Mouse (Mus musculus) G1E (cell line): ENCODE results near the gene Gm10401. TPM values are rescaled to one million over a fixed set of nuclear protein-coding genes. Genes with fewer than 3 reads are reported as not detected.

Experiments
- ATAC-seq: 2 replicates; pipeline ENCODE4 v1.8.0; 2016; ENCODE audit warnings: mild to moderate bottlenecking; ENCODE audit not compliant: insufficient number of reproducible peaks, poor library complexity, low FRiP score, severe bottlenecking; ENCODE audit errors: extremely low read depth
- DNase-seq: peaks from one replicate; pipeline ENCODE4 v3.0.0; 2012; ENCODE audit warnings: low spot score
- H3K27me3 ChIP-seq: 2 replicates; pipeline ENCODE4 v1.6.1; 2012; ENCODE audit warnings: mild to moderate bottlenecking, low read length, inconsistent platforms; ENCODE audit not compliant: insufficient read depth
- H3K36me3 ChIP-seq: replicated peaks from 2 replicates; pipeline ENCODE3; 2012; ENCODE audit warnings: mild to moderate bottlenecking, inconsistent platforms
- H3K4me1 ChIP-seq: 2 replicates; pipeline ENCODE4 v1.6.1; 2012; ENCODE audit warnings: low read depth, low read length, inconsistent platforms, mixed read lengths; ENCODE audit not compliant: insufficient read depth
- H3K4me3 ChIP-seq: 2 replicates; pipeline ENCODE4 v1.5.1; 2012; ENCODE audit warnings: low read depth, mild to moderate bottlenecking, inconsistent platforms, low read length, moderate library complexity, mixed read lengths
- H3K9me3 ChIP-seq: replicated peaks from 2 replicates; pipeline ENCODE4 v1.6.1; 2012; ENCODE audit warnings: inconsistent platforms
- CTCF ChIP-seq: IDR thresholded peaks from 2 replicates; pipeline ENCODE4 v1.5.1; 2012; ENCODE audit warnings: low read depth, low read length, inconsistent platforms, mixed read lengths
- GATA1 ChIP-seq: IDR thresholded peaks from 2 replicates; pipeline ENCODE4 v1.6.1; 2012; ENCODE audit warnings: borderline replicate concordance, low read length, inconsistent platforms, mixed read lengths
- GATA2 ChIP-seq: IDR thresholded peaks from 2 replicates; pipeline ENCODE4 v1.6.1; 2012; ENCODE audit warnings: low read depth, low read length, inconsistent platforms, borderline replicate concordance
- POLR2AphosphoS5 ChIP-seq: IDR thresholded peaks from 2 replicates; pipeline ENCODE4 v1.6.1; 2012; ENCODE audit warnings: low read depth, low read length, inconsistent platforms; ENCODE audit not compliant: insufficient replicate concordance
- TAL1 ChIP-seq: conservative IDR thresholded peaks from 2 replicates; pipeline ENCODE4 v1.6.1; 2012; ENCODE audit warnings: low read depth, low read length, inconsistent platforms, mixed read lengths
- polyA plus RNA-seq: library from polyadenylated mRNA; stranded (reverse); fragments of >175 nt; gene quantifications from 2 replicates; pipeline ENCODE4 v1.2.3, GENCODE M21; 2012
- total RNA-seq, 2 experiments: library from RNA; stranded (forward) in 1 of 2; stranded (reverse) in 1 of 2; fragments of 200-1000 nt in 1 of 2; fragments of >200 nt in 1 of 2; fragmentation: Nextera tagmentation in 1 of 2; gene quantifications; 2 replicates each; pipeline ENCODE4 v1.2.3; 2014 to 2017

Gene Gm10401
- total and polyA plus RNA-seq, 3 experiments, result 0.49 TPM; not detected in 2

GRCm38 (mm10) chr5:115058584-115059297 is 39.4 kb downstream of the Gm10401 start:
- no peaks in the 10 kb centered on the region for H3K27me3 ChIP-seq
- ATAC-seq (peak; percentile 74), DNase-seq (peak; percentile 51)
- H3K4me3 ChIP-seq, result peak overlapping the region; percentile 54; the same call in 1 of the 2 replicates
- peaks cover 40% of the 10 kb centered on the region for H3K36me3 ChIP-seq
- peaks cover 9% of the 10 kb centered on the region for H3K9me3 ChIP-seq
- peaks cover 93% of the 10 kb centered on the region for H3K4me1 ChIP-seq
- no peak for TF ChIP-seq GATA1
- peak; percentile 37; the same call in 1 of the 2 replicates for TF ChIP-seq TAL1

DNA sequence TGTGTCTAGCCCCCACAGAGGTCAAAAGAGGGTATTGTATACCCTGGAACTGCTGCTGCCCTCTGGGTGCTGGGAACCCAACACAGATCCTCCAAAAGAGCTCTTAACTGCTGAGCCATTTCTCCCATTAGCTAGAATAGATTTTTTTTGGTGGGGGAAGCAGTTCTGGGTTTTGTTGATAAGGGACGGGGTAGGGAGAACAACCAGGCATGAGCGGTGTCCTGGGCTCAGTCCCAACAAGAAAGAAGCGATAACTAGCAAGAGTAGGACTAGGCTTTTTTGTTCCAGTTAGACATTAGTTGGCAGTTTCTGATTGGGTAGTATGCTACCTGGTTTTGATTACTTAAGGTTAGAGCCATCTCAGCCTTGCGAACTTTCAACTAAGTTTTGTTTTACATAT is 40.9 kb downstream of the Gm10401 start:
- no peak for TF ChIP-seq CTCF
- peak; percentile 38 for TF ChIP-seq TAL1
- peaks cover 31% of the 10 kb centered on the region for H3K36me3 ChIP-seq

GRCm38 (mm10) chr5:115055418-115055817 is 42.7 kb downstream of the Gm10401 start:
- peak overlapping the region; percentile 43; the same call in 1 of the 2 replicates for H3K4me3 ChIP-seq
- H3K27me3 ChIP-seq, result no peaks in the 10 kb centered on the region
- ATAC-seq, result peak; percentile 22; the same call in 1 of the 2 replicates
- H3K4me1 ChIP-seq, result peaks cover 97% of the 10 kb centered on the region
- peaks cover 9% of the 10 kb centered on the region for H3K9me3 ChIP-seq
- TF ChIP-seq TAL1 (peak; percentile 70), POLR2AphosphoS5 (no peak)
- peaks cover 25% of the 10 kb centered on the region for H3K36me3 ChIP-seq
- DNase-seq, result no peak

More for the DNA sequence above, 40.9 kb downstream of the Gm10401 start:
- peaks cover 9% of the 10 kb centered on the region for H3K9me3 ChIP-seq
- no peaks in the 10 kb centered on the region for H3K27me3 ChIP-seq
- no peak overlapping the region for H3K4me3 ChIP-seq
- ATAC-seq, result no peak
- H3K4me1 ChIP-seq, result peaks cover 97% of the 10 kb centered on the region
- no peak for DNase-seq

DNA sequence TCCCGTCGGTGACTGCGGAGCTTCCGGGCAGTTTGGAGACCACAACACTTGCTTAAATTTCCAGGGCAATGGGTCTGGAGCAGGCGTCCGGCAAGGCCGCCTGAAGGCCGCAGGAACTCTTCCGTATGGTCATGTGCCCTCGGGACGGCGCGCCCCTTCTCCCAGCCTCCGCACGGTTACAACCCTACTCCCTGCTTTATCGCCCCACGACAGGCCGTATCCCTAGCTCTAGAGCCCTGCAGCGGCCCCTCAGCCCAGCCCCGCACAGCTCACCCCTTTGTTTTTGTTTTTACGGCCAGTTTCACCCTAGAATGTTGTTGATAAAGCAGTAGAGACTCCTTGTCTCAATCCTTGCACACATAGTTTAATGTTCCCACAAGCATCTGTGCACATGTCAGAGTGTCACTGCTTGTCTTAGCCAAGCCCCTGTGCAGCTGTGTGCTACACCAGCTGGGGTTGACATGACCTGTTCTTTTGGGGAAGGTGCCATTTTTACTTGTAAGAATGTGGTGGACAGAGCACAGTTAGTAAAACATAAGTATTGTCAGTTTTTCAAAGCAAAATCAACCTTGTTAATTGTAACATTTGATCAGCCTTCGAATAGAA is 44.2 kb downstream of the Gm10401 start:
- no peak for DNase-seq
- Histone ChIP-seq H3K4me1 (peaks cover 95% of the 10 kb centered on the region), H3K4me3 (peak overlapping the region; percentile 66; the same call in 1 of the 2 replicates), H3K9me3 (peaks cover 9% of the 10 kb centered on the region), H3K36me3 (peaks cover 32% of the 10 kb centered on the region), H3K27me3 (no peaks in the 10 kb centered on the region)
- TF ChIP-seq POLR2AphosphoS5 (no peak), CTCF (no peak), GATA1 (no peak), GATA2 (no peak), TAL1 (no peak; the same call in 1 of the 2 replicates)
- ATAC-seq, result peak; percentile 35; the same call in 1 of the 2 replicates

GRCm38 (mm10) chr5:115052546-115052945 is 45.5 kb downstream of the Gm10401 start:
- Histone ChIP-seq H3K36me3 (peaks cover 40% of the 10 kb centered on the region), H3K4me3 (peak overlapping the region; percentile 33; the same call in 1 of the 2 replicates), H3K9me3 (peaks cover 7% of the 10 kb centered on the region), H3K27me3 (no peaks in the 10 kb centered on the region), H3K4me1 (peaks cover 96% of the 10 kb centered on the region)
- TF ChIP-seq TAL1, result no peak
- no peak for TF ChIP-seq CTCF
- TF ChIP-seq POLR2AphosphoS5, result no peak
- TF ChIP-seq GATA2, result no peak
- TF ChIP-seq GATA1, result no peak
- ATAC-seq, result no peak
- no peak for DNase-seq

DNA sequence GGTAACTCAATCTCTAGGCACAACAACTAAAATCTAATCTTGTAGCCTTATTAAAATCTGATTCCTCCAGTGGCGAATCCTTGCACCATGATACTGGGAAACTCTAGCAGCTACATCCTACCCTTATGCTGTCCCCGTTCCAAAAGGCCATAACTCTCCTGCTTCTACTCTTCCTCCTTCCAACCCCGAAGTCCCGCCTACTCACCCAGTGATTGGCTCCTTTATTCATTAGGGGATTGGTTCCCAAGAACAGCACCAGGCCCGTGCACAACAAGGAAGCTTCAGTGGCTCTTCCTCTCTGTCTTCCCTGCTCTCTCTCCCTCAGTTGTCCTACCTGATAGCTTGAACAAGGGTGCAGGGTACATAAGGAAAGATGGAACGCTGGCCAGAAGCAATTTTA is 47.3 kb downstream of the Gm10401 start:
- Histone ChIP-seq H3K4me1 (peaks cover 83% of the 10 kb centered on the region), H3K4me3 (no peak overlapping the region), H3K9me3 (no peaks in the 10 kb centered on the region), H3K36me3 (peaks cover 31% of the 10 kb centered on the region), H3K27me3 (no peaks in the 10 kb centered on the region)
- no peak for TF ChIP-seq POLR2AphosphoS5
- no peak for TF ChIP-seq CTCF
- no peak for TF ChIP-seq TAL1
- TF ChIP-seq GATA2, result no peak
- DNase-seq (no peak), ATAC-seq (no peak)

DNA sequence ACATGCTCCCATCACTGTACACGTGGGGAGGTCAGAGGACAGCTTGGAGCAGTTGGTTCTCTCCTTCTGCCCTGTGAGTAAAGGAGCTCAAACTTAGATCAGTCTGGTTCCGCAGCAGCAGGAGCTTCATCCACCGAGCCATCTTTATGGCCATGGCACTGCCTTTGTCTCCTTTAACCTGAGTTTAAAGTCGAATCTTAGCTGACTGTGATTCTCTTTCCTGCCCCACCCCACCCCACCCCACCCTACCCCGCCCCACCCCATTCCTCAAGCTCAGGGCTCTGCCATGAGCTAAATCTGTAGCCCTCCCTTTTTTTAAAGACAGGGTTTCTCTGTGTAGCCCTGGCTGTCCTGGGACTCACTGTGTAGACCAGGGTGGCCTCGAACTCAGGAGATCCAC is 48.4 kb downstream of the Gm10401 start:
- ATAC-seq (no peak), DNase-seq (no peak)
- Histone ChIP-seq H3K27me3 (no peaks in the 10 kb centered on the region), H3K4me3 (no peak overlapping the region), H3K36me3 (peaks cover 35% of the 10 kb centered on the region), H3K9me3 (no peaks in the 10 kb centered on the region), H3K4me1 (peaks cover 82% of the 10 kb centered on the region)
- TF ChIP-seq GATA1, result no peak
- no peak for TF ChIP-seq TAL1
- TF ChIP-seq POLR2AphosphoS5, result no peak
- TF ChIP-seq GATA2, result no peak
- no peak for TF ChIP-seq CTCF
